Mouse (Mus musculus) kidney, embryonic 16.5 days (tissue): ENCODE measurements around the gene Ndufs5. TPM values are rescaled to one million over a fixed set of nuclear protein-coding genes. Genes with fewer than 3 reads are reported as not detected.

Experiments
- ATAC-seq: fragments of 200-750 bp; cut with Nextera tagmentation; 2 replicates; pipeline ENCODE4 v1.8.0; 2017; ENCODE audit warnings: moderate TSS enrichment; ENCODE audit not compliant: low FRiP score, low TSS enrichment
- H3K27ac ChIP-seq: fragments of 300-500 bp; sonication (generic); 2 replicates; pipeline ENCODE4 v1.5.1; 2014; ENCODE audit warnings: low read length
- H3K27me3 ChIP-seq: fragments of 300-500 bp; sonication (generic); 2 replicates; pipeline ENCODE4 v1.6.1; 2014; ENCODE audit warnings: low read length, control low read depth, mixed read lengths; ENCODE audit not compliant: insufficient read depth
- H3K36me3 ChIP-seq: fragments of 300-500 bp; sonication (generic); 2 replicates; pipeline ENCODE4 v1.6.1; 2014; ENCODE audit warnings: low read length, control low read depth, mixed read lengths; ENCODE audit not compliant: insufficient read depth
- H3K4me1 ChIP-seq: fragments of 300-500 bp; sonication (generic); 2 replicates; pipeline ENCODE4 v1.6.1; 2014; ENCODE audit warnings: low read length, control low read depth, mixed read lengths; ENCODE audit not compliant: insufficient read depth
- H3K4me2 ChIP-seq: fragments of 300-500 bp; sonication (generic); replicated peaks from 2 replicates; pipeline ENCODE4 v1.6.1; 2014; ENCODE audit warnings: low read depth, low read length
- H3K4me3 ChIP-seq: fragments of 300-500 bp; sonication (generic); 2 replicates; pipeline ENCODE4 v1.5.1; 2014; ENCODE audit warnings: mild to moderate bottlenecking, low read length
- H3K9ac ChIP-seq: fragments of 300-500 bp; sonication (generic); replicated peaks from 2 replicates; pipeline ENCODE4 v1.6.1; 2014; ENCODE audit warnings: low read length
- H3K9me3 ChIP-seq: fragments of 300-500 bp; sonication (generic); 2 replicates; pipeline ENCODE4 v1.6.1; 2016; ENCODE audit warnings: low read length, control low read depth
- WGBS: fragments of 180-500 bp; shearing (Covaris S2); extraction: QIAGEN DNeasy Blood & Tissue Kit; methylation state at CpG from one replicate; pipeline ENCODE4 v1.1.7; 2014; 5-methylcytosine and 5-hydroxymethylcytosine counted together
- polyA plus RNA-seq: library from polyadenylated mRNA; unstranded; fragments of >200 nt; fragmentation: Nextera tagmentation; extraction: Ambion mirVana; gene quantifications from 2 replicates; pipeline ENCODE4 v1.2.1, GENCODE M21; 2015

The Ndufs5 gene
- polyA plus RNA-seq, 1 experiment from 2014 or later: 298 TPM

GRCm38 (mm10) chr4:123677060-123677804 is 40.8 kb downstream of the Ndufs5 start:
- Histone ChIP-seq H3K9me3 (no peaks in the 10 kb centered on the region), H3K4me1 (peaks cover 17% of the 10 kb centered on the region), H3K9ac (peak overlapping the region; percentile 27), H3K4me3 (no peak overlapping the region), H3K27ac (no peak overlapping the region), H3K27me3 (no peaks in the 10 kb centered on the region), H3K4me2 (no peak overlapping the region), H3K36me3 (no peaks in the 10 kb centered on the region)
- ATAC-seq: no peak
- WGBS: 59% methylated on average over 10 of the region's 10 CpGs

- H3K9ac ChIP-seq: 0 out of 2 replicates have a peak overlapping the region, but pooled peaks have one; percentile 6
- ATAC-seq: no peak
- no peak overlapping the region for H3K4me3 ChIP-seq
- H3K9me3 ChIP-seq: no peaks in the 10 kb centered on the region
- no peaks in the 10 kb centered on the region for H3K36me3 ChIP-seq
- no peak overlapping the region for H3K27ac ChIP-seq
- H3K27me3 ChIP-seq: no peaks in the 10 kb centered on the region
- peaks cover 16% of the 10 kb centered on the region for H3K4me1 ChIP-seq
- no peak overlapping the region for H3K4me2 ChIP-seq
These were observed 47.4 kb downstream of the Ndufs5 start for GRCm38 (mm10) chr4:123670598-123670997.

- H3K9me3 ChIP-seq: no peaks in the 10 kb centered on the region
- WGBS: 64% methylated on average over 6 of the region's 6 CpGs
These were observed 48.3 kb downstream of the Ndufs5 start for GRCm38 (mm10) chr4:123669696-123670095.

GRCm38 (mm10) chr4:123667260-123667867 is 50.6 kb downstream of the Ndufs5 start:
- Histone ChIP-seq H3K9me3 (no peaks in the 10 kb centered on the region), H3K9ac (no peak overlapping the region), H3K36me3 (no peaks in the 10 kb centered on the region), H3K4me3 (no peak overlapping the region), H3K27me3 (no peaks in the 10 kb centered on the region), H3K4me2 (no peak overlapping the region), H3K27ac (peak overlapping the region; percentile 37; the same call in 1 of the 2 replicates), H3K4me1 (peaks cover 30% of the 10 kb centered on the region)
- ATAC-seq: no peak
- 62% methylated on average over 1 of the region's 1 CpGs for WGBS

More at GRCm38 (mm10) chr4:123669696-123670095, 48.3 kb downstream of the Ndufs5 start:
- Histone ChIP-seq H3K4me1 (peaks cover 20% of the 10 kb centered on the region), H3K4me3 (no peak overlapping the region), H3K9ac (no peak overlapping the region), H3K27me3 (no peaks in the 10 kb centered on the region), H3K4me2 (no peak overlapping the region), H3K36me3 (no peaks in the 10 kb centered on the region), H3K27ac (no peak overlapping the region)
- ATAC-seq: no peak

GRCm38 (mm10) chr4:123666517-123666916 is 51.5 kb downstream of the Ndufs5 start:
- H3K27ac ChIP-seq: no peak overlapping the region
- H3K27me3 ChIP-seq: no peaks in the 10 kb centered on the region
- WGBS: 80% methylated on average over 1 of the region's 1 CpGs
- peaks cover 38% of the 10 kb centered on the region for H3K4me1 ChIP-seq
- H3K36me3 ChIP-seq: no peaks in the 10 kb centered on the region
- no peak overlapping the region for H3K4me3 ChIP-seq
- no peaks in the 10 kb centered on the region for H3K9me3 ChIP-seq
- no peak for ATAC-seq
- H3K4me2 ChIP-seq: no peak overlapping the region; the same call in 1 of the 2 replicates
- no peak overlapping the region for H3K9ac ChIP-seq

- H3K27ac ChIP-seq: peak overlapping the region; percentile 100
- peak overlapping the region; percentile 91 for H3K4me2 ChIP-seq
- H3K9me3 ChIP-seq: no peaks in the 10 kb centered on the region
- WGBS: 28% methylated on average over 11 of the region's 11 CpGs
- peaks cover 43% of the 10 kb centered on the region for H3K4me1 ChIP-seq
- no peaks in the 10 kb centered on the region for H3K36me3 ChIP-seq
- ATAC-seq: no peak
- H3K4me3 ChIP-seq: peak overlapping the region; percentile 93
- peak overlapping the region; percentile 98 for H3K9ac ChIP-seq
- H3K27me3 ChIP-seq: no peaks in the 10 kb centered on the region
These were observed 52.2 kb downstream of the Ndufs5 start for GRCm38 (mm10) chr4:123665681-123666278.

GRCm38 (mm10) chr4:123664951-123665661 is 52.9 kb downstream of the Ndufs5 start:
- ATAC-seq: 0 out of 2 replicates have a peak, but pooled peaks have one; percentile 11

GRCm38 (mm10) chr4:123664021-123664950 is 53.7 kb downstream of the Ndufs5 start:
- no peaks in the 10 kb centered on the region for H3K36me3 ChIP-seq
- H3K4me1 ChIP-seq: peaks cover 44% of the 10 kb centered on the region
- H3K4me2 ChIP-seq: peak overlapping the region; percentile 91
- peak; percentile 83 for ATAC-seq
- peak overlapping the region; percentile 100 for H3K27ac ChIP-seq
- peak overlapping the region; percentile 93 for H3K4me3 ChIP-seq
- no peaks in the 10 kb centered on the region for H3K9me3 ChIP-seq
- WGBS: 0% methylated on average over 81 of the region's 125 CpGs
- H3K27me3 ChIP-seq: no peaks in the 10 kb centered on the region
- H3K9ac ChIP-seq: peak overlapping the region; percentile 98

More at GRCm38 (mm10) chr4:123664951-123665661, 52.9 kb downstream of the Ndufs5 start:
- peak overlapping the region; percentile 100 for H3K27ac ChIP-seq
- H3K4me3 ChIP-seq: peak overlapping the region; percentile 93
- no peaks in the 10 kb centered on the region for H3K9me3 ChIP-seq
- peak overlapping the region; percentile 98 for H3K9ac ChIP-seq
- peaks cover 43% of the 10 kb centered on the region for H3K4me1 ChIP-seq
- under 1% methylated on average over 45 of the region's 58 CpGs for WGBS
- H3K36me3 ChIP-seq: no peaks in the 10 kb centered on the region
- peak overlapping the region; percentile 91 for H3K4me2 ChIP-seq
- H3K27me3 ChIP-seq: no peaks in the 10 kb centered on the region

GRCm38 (mm10) chr4:123663688-123663965 is 54.4 kb downstream of the Ndufs5 start:
- Histone ChIP-seq H3K9me3 (no peaks in the 10 kb centered on the region), H3K4me3 (peak overlapping the region; percentile 93), H3K4me2 (peak overlapping the region; percentile 91), H3K4me1 (peaks cover 45% of the 10 kb centered on the region), H3K27me3 (no peaks in the 10 kb centered on the region), H3K9ac (peak overlapping the region; percentile 98), H3K36me3 (no peaks in the 10 kb centered on the region), H3K27ac (peak overlapping the region; percentile 100)
- peak; percentile 57 for ATAC-seq
- WGBS: 0% methylated on average over 12 of the region's 12 CpGs
